Mouse (Mus musculus) cerebellum, postnatal 25 days (tissue): ENCODE data around the gene Efna1.

ENCODE experiments used
- DNase-seq, 2 experiments: peaks; one replicate each; pipeline ENCODE4 v3.0.0; 2021; ENCODE audit warnings: mixed read lengths in 2 of 2

Gene Efna1

DNA sequence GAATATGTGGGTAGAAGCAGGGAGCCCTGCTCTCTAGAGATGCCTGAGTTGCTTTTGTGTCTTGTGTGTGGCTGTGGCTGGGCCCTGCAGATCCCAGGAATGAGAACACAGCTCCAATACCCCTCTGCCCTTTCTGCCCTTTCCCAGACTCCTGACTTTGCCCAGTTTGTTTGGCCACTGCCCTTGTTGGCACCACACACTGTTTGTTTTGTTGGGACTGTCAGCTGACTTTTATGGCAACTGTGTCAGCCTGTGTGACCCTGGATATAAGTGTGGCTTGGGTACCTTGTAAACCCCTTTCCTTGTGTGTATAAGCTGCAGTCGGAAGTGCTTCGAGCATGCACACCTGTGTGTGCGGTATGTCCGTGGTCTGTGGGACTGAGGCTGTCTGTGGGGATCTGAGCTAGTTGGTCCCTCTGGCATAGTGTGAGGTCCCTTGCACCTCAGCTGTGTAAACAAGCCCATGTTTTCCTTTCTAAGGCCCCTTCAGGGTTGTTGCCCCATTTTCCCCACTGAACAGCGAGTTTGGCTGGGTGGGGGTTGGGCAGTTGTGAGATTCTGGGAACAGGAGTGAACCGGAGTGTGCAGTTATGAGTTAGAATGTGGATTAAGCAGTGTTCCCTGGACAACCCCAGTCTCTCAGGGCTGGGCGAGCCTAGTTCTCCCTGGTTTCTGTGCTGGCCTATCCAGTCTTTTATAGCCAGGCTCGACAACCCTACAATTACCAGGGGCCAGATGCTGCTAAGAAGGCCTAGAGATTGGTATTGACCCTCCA is 24.8 kb upstream of the Efna1 start:
- DNase-seq = no peak

DNA sequence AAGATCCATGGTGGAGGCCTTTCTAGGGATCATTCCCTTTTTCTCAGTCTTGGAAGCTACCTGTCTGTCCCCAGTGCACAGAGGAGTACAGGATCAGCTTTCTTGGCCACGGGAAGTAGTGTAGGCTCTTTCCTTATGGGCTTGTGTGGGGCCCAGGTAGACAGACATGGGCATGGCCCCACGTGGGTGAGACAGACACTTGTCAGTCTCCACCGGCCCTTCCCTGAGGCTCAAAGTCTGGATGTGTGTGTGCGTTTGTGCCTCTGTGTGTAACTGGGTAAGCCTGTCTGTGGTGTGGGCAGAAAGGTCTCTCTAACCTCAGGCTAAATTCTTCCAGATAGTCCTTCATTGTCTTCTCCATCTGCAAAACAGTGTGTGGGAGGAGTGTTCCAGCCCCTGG is 24.2 kb upstream of the Efna1 start:
- no peak for DNase-seq

GRCm38 (mm10) chr3:89304440-89304839 is 23.5 kb upstream of the Efna1 start:
- DNase-seq = no peak

DNA sequence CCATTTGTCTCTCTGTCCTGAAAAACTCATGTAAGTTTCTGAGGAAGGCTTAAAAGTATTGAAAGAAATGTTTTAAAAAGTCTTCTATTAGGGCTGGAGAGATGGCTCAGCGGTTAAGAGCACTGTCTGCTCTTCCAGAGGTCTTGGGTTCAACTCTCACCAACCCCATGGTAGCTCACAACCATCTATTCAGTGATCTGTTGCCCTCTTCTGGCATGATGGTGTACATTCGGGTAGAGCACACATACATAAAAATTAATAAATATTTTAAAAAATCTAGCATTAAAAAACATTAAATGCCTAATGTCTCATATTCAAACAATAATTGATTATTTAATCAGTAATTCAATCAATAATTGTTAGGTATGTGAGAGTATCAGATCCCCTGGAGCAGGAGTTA is 19.6 kb upstream of the Efna1 start:
- no peak for DNase-seq

- DNase-seq = no peak
Measured at GRCm38 (mm10) chr3:89300071-89300470, 19.1 kb upstream of the Efna1 start.

GRCm38 (mm10) chr3:89299499-89299898 is 18.6 kb upstream of the Efna1 start:
- no peak for DNase-seq

- no peak for DNase-seq
Measured at GRCm38 (mm10) chr3:89298908-89299307, 18.0 kb upstream of the Efna1 start.

DNA sequence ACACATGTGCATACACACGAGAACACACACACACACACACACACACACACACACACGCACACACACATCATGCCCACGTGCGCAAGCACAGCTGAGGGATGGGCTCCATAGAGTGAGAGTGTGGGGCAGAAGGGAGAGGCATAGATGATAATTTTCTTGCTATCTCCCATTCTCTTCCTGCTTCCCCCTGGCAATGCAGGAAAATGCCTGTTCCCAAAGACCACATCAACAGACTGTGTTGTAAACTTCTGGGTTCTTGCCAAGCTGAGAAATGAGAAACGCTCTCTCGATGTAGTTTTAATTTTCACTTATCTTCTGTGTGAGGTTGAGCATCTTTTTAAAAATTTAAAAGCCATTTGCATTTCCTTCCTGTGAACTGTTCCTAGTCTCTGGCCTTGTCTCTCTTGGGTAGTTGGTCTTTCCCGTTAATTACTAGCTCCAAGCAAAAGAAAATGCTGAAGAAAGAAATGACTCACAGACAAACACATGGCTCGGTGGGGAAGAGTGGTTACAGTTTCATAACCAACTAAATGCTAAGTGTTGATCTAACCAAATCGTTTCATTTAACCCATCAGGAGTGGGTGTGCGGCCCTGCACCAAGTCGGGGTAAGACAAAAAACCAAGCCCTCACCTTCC is 15.9 kb upstream of the Efna1 start:
- no peak for DNase-seq

GRCm38 (mm10) chr3:89295685-89296230 is 14.8 kb upstream of the Efna1 start:
- DNase-seq = no peak

DNA sequence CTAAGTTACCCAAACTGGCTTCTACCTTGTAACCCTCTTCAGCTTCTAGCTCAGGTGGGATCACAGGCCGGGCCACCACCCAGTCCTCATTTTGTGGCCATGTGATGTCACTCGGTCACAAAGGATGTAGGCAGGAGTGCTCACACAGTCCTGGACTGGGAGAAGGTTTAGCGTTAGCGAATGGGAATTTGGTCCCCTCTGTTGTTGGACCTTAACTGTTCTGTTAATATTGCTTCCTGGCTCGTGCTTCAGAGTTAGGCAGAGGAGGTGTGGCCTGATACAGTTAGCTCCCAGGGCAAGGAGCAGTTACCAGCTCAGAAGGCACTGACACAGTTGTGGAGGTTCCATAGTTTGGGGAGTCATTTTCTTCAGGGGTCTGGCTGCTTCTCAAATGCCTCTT is 13.3 kb upstream of the Efna1 start:
- DNase-seq = no peak

GRCm38 (mm10) chr3:89293247-89293918 is 12.4 kb upstream of the Efna1 start:
- DNase-seq = no peak

DNA sequence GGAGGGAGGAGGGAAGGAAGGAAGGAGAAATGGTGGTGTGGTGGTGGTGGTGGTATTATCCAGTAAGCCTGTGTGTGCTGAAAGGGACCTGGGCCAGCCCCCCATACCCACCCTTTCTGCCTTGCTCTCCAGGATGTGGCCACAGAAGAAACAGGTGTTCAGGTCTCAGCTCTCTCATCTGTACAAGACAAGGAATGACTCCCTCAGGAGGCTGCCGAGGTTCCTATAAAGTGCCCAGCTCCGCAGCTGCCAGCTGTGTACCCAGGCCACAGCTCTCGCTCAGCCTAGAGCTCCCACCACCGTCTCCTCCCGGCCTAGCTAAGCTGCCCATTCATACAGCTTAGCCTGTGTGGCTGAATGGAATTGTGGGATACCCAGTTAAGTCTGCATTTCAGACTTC is 11.4 kb upstream of the Efna1 start:
- no peak for DNase-seq

GRCm38 (mm10) chr3:89291874-89292273 is 10.9 kb upstream of the Efna1 start:
- DNase-seq = no peak

DNA sequence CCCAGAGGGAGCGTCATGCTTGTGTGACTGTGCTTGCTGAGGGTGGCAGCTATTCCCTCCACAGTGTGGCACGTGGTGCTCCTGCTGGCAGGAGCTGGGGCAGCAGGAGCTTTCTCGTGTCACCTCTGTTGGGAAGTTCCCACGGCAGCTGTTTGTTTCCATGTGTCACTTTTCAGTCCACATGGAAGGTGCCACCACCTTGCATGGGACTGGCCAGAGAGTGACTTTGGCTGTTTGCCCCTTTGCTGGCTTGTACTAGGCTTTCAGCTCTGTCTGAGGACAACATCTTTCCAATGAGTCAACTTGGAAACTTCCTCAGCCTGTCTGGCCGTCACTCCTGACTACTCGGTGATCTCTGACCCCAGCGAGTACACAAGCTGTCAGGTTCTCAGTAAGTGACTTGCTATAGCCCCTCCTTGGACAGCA is 7.6 kb upstream of the Efna1 start:
- no peak for DNase-seq

GRCm38 (mm10) chr3:89287286-89287685 is 6.3 kb upstream of the Efna1 start:
- DNase-seq = no peak

GRCm38 (mm10) chr3:89285526-89285925 is 4.6 kb upstream of the Efna1 start:
- no peak for DNase-seq

DNA sequence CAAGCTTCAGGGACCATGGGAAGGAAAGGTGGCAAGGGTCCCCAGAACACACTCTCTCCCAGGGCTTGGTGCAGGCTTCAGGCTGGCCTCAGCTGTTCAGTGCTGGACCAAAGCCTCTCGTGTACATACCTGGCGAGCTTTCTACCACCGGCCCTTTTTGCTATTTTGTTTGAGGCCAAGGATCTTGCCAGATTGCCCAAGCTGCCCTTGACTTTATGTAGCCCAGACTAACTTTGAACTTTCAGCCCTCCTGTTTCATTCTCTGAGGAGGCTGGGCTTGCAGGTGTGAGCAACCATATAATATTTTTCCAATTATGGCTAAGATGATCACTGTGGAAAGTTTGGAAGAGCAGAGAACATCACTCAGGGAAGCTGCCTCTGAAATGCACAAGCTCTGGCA is 3.3 kb upstream of the Efna1 start:
- DNase-seq = no peak

DNA sequence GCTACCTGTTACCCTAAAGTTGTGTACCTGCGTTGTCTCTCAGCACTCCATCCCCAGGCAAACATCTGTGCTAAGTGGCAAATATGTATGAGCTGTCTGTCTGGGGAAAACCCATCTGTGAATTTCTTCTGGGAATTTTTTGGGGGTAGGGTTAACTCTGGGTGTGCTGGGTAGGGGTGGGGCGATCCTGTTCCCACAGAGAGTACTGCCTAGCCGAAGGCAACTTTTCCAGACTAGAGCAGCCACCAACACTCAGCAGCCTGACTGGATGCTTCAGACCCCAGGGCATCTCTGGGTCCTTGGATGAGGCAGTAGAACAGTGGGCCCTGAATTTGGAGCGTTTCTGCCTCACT is 1.3 kb upstream of the Efna1 start:
- DNase-seq = no peak

GRCm38 (mm10) chr3:89281579-89282290 is 793 bp upstream of the Efna1 start:
- peak; percentile 89 to 93 for DNase-seq

GRCm38 (mm10) chr3:89280050-89280605 is 814 bp downstream of the Efna1 start:
- DNase-seq = peak in 1 of 2 experiments; percentile 48

- peak; percentile 92 to 94 for DNase-seq
Measured at GRCm38 (mm10) chr3:89279153-89279890, 1.6 kb downstream of the Efna1 start.

- no peak for DNase-seq
Measured at GRCm38 (mm10) chr3:89278643-89279042, 2.3 kb downstream of the Efna1 start.
